Mouse (Mus musculus) heart, postnatal 0 days (tissue): ENCODE results near the gene Adam22. TPM values are rescaled to one million over a fixed set of nuclear protein-coding genes. Genes with fewer than 3 reads are reported as not detected.

Experiments
- ATAC-seq: fragments of 200-750 bp; cut with Nextera tagmentation; 2 replicates; pipeline ENCODE4 v1.8.0; 2017; ENCODE audit warnings: low read depth, moderate number of reproducible peaks, moderate library complexity; ENCODE audit not compliant: insufficient read depth
- DNase-seq: peaks from one replicate; pipeline ENCODE4 v3.0.0-alpha.2; 2016; ENCODE audit warnings: low spot score
- H3K27ac ChIP-seq: fragments of 300-500 bp; sonication (generic); 2 replicates; pipeline ENCODE4 v1.5.1; 2014; ENCODE audit warnings: low read depth, mild to moderate bottlenecking
- H3K27me3 ChIP-seq: fragments of 300-500 bp; sonication (generic); 2 replicates; pipeline ENCODE4 v1.6.1; 2014; ENCODE audit warnings: low read length, mixed read lengths; ENCODE audit not compliant: control insufficient read depth, insufficient read depth
- H3K36me3 ChIP-seq: fragments of 300-500 bp; sonication (generic); replicated peaks from 2 replicates; pipeline ENCODE4 v1.6.1; 2014; ENCODE audit warnings: low read length, mixed read lengths; ENCODE audit not compliant: control insufficient read depth, insufficient read depth
- H3K4me1 ChIP-seq: fragments of 300-500 bp; sonication (generic); 2 replicates; pipeline ENCODE4 v1.6.1; 2014; ENCODE audit warnings: antibody characterized with exemption; ENCODE audit not compliant: control insufficient read depth, insufficient read depth
- H3K4me2 ChIP-seq: fragments of 300-500 bp; sonication (generic); 2 replicates; pipeline ENCODE4 v1.6.1; 2014; ENCODE audit warnings: low read depth, mild to moderate bottlenecking, low read length, moderate library complexity
- H3K4me3 ChIP-seq: fragments of 300-500 bp; sonication (generic); 2 replicates; pipeline ENCODE4 v1.5.1; 2014; ENCODE audit warnings: low read depth, low read length
- H3K9ac ChIP-seq: fragments of 300-500 bp; sonication (generic); replicated peaks from 2 replicates; pipeline ENCODE4 v1.6.1; 2014; ENCODE audit warnings: low read depth, low read length, mixed read lengths
- H3K9me3 ChIP-seq: fragments of 300-500 bp; sonication (generic); replicated peaks from 2 replicates; pipeline ENCODE4 v1.6.1; 2016; ENCODE audit warnings: low read length; ENCODE audit not compliant: control insufficient read depth
- CTCF ChIP-seq: IDR thresholded peaks from 2 replicates; pipeline ENCODE4 v1.5.1; 2016; ENCODE audit warnings: antibody characterized with exemption, control low read depth, low read depth
- EP300 ChIP-seq: IDR thresholded peaks from 2 replicates; pipeline ENCODE4 v1.6.1; 2016; ENCODE audit warnings: antibody characterized with exemption, low read depth
- WGBS: fragments of 180-500 bp; shearing (Covaris S2); extraction: QIAGEN DNeasy Blood & Tissue Kit; methylation state at CpG from one replicate; pipeline ENCODE4 v1.1.7; 2014; 5-methylcytosine and 5-hydroxymethylcytosine counted together
- polyA plus RNA-seq: library from polyadenylated mRNA; unstranded; fragments of >200 nt; fragmentation: Nextera tagmentation; extraction: Ambion mirVana; gene quantifications from 2 replicates; pipeline ENCODE4 v1.2.1, GENCODE M21; 2015
- total RNA-seq: library from RNA; depleted of rRNA; stranded (reverse); fragments of >200 nt; gene quantifications from 2 replicates; pipeline ENCODE4 v1.2.3, GENCODE M21; 2014; ENCODE audit warnings: low replicate concordance

The Adam22 gene
- total and polyA plus RNA-seq, 2 experiments from 2014 or later = 8.0 to 13.8 TPM

GRCm38 (mm10) chr5:8120926-8121325 is 247.0 kb downstream of the Adam22 start:
- Histone ChIP-seq H3K4me1 (no peaks in the 10 kb centered on the region), H3K4me3 (no peak overlapping the region), H3K9me3 (0 out of 2 replicates have a peak, but pooled peaks cover 6% of the 10 kb centered on the region), H3K36me3 (0 out of 2 replicates have a peak, but pooled peaks cover 4% of the 10 kb centered on the region), H3K9ac (no peak overlapping the region), H3K4me2 (no peak overlapping the region), H3K27me3 (no peaks in the 10 kb centered on the region), H3K27ac (no peak overlapping the region)
- no peak for DNase-seq
- TF ChIP-seq EP300 = no peak
- no peak for TF ChIP-seq CTCF
- 85% methylated on average over 3 of the region's 3 CpGs for WGBS
- no peak for ATAC-seq

DNA sequence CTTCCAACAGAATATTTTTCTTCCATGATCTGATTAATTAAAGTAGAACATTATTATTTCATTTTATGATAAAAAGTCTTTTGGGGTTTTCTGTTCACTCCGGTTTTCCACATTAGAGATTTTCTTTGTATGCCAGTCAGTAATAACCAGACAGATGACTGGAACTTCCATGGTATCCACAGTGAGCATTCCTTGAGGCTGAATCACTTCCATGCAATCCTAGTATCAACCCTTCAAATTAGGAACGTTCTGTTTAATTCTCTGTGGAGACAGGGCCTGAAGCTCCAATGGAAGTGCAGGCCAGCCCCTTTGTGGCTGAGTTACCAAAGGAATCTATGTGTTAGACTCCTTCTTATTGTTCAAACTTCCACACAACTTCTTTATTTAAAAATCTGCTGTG is 247.9 kb downstream of the Adam22 start:
- Histone ChIP-seq H3K9me3 (0 out of 2 replicates have a peak, but pooled peaks cover 6% of the 10 kb centered on the region), H3K9ac (no peak overlapping the region), H3K4me2 (no peak overlapping the region), H3K4me3 (no peak overlapping the region), H3K36me3 (0 out of 2 replicates have a peak, but pooled peaks cover 4% of the 10 kb centered on the region), H3K4me1 (no peaks in the 10 kb centered on the region), H3K27ac (no peak overlapping the region), H3K27me3 (no peaks in the 10 kb centered on the region)
- DNase-seq (no peak), ATAC-seq (no peak)
- no peak for TF ChIP-seq CTCF
- TF ChIP-seq EP300 = no peak
- WGBS = 65% methylated on average over 2 of the region's 2 CpGs

GRCm38 (mm10) chr5:8116561-8117168 is 251.3 kb downstream of the Adam22 start:
- no peaks in the 10 kb centered on the region for H3K4me1 ChIP-seq
- WGBS = 36% methylated on average over 5 of the region's 5 CpGs
- peak; percentile 71 for ATAC-seq
- no peak overlapping the region for H3K4me2 ChIP-seq
- H3K9me3 ChIP-seq = no peaks in the 10 kb centered on the region
- DNase-seq = peak; percentile 70
- no peak overlapping the region for H3K9ac ChIP-seq
- no peak for TF ChIP-seq EP300
- no peaks in the 10 kb centered on the region for H3K27me3 ChIP-seq
- H3K36me3 ChIP-seq = no peaks in the 10 kb centered on the region
- H3K27ac ChIP-seq = peak overlapping the region; percentile 40; the same call in 1 of the 2 replicates
- no peak overlapping the region for H3K4me3 ChIP-seq

- Histone ChIP-seq H3K4me1 (no peaks in the 10 kb centered on the region), H3K9me3 (no peaks in the 10 kb centered on the region), H3K4me2 (no peak overlapping the region), H3K4me3 (no peak overlapping the region), H3K9ac (no peak overlapping the region), H3K27ac (no peak overlapping the region), H3K36me3 (no peaks in the 10 kb centered on the region), H3K27me3 (no peaks in the 10 kb centered on the region)
- ATAC-seq = no peak
- TF ChIP-seq CTCF (no peak), EP300 (no peak)
- 88% methylated on average over 5 of the region's 5 CpGs for WGBS
- no peak for DNase-seq
These were observed 255.7 kb downstream of the Adam22 start for GRCm38 (mm10) chr5:8112246-8112645.

GRCm38 (mm10) chr5:8111691-8112090 is 256.3 kb downstream of the Adam22 start:
- H3K9ac ChIP-seq = no peak overlapping the region
- H3K27ac ChIP-seq = no peak overlapping the region
- WGBS = 82% methylated on average over 3 of the region's 3 CpGs
- no peaks in the 10 kb centered on the region for H3K9me3 ChIP-seq
- H3K4me3 ChIP-seq = no peak overlapping the region
- H3K27me3 ChIP-seq = no peaks in the 10 kb centered on the region
- H3K4me1 ChIP-seq = no peaks in the 10 kb centered on the region
- TF ChIP-seq CTCF (no peak), EP300 (no peak)
- ATAC-seq = no peak
- no peaks in the 10 kb centered on the region for H3K36me3 ChIP-seq
- no peak overlapping the region for H3K4me2 ChIP-seq
- no peak for DNase-seq

- no peaks in the 10 kb centered on the region for H3K27me3 ChIP-seq
- no peak for ATAC-seq
- 64% methylated on average over 1 of the region's 1 CpGs for WGBS
- TF ChIP-seq CTCF (no peak), EP300 (no peak)
- DNase-seq = no peak
- H3K4me2 ChIP-seq = no peak overlapping the region
- no peak overlapping the region for H3K4me3 ChIP-seq
- H3K4me1 ChIP-seq = no peaks in the 10 kb centered on the region; the same call in 1 of the 2 replicates
- no peaks in the 10 kb centered on the region for H3K9me3 ChIP-seq
- no peaks in the 10 kb centered on the region for H3K36me3 ChIP-seq
- H3K9ac ChIP-seq = no peak overlapping the region
- H3K27ac ChIP-seq = no peak overlapping the region
These were observed 272.3 kb downstream of the Adam22 start for GRCm38 (mm10) chr5:8095689-8096088.
